Mouse (Mus musculus) forebrain, embryonic 14.5 days (tissue): Measurements from ENCODE around the gene Gm10354. TPM values are rescaled to one million over a fixed set of nuclear protein-coding genes. Genes with fewer than 3 reads are reported as not detected.
"Not testable (repeated sequence)": the region's sequence is repeated elsewhere in the genome, so short reads cannot be mapped to it uniquely, and the experiment has no call there.

Source experiments
- ATAC-seq: fragments of 200-750 bp; cut with Nextera tagmentation; 2 replicates; pipeline ENCODE4 v1.8.0; 2017; ENCODE audit warnings: mild to moderate bottlenecking, moderate library complexity
- DNase-seq: peaks from one replicate; pipeline ENCODE4 v3.0.0-alpha.2; 2015; ENCODE audit warnings: low spot score
- H3K27ac ChIP-seq: fragments of 300-500 bp; sonication (generic); 2 replicates; pipeline ENCODE4 v1.5.1; 2014; ENCODE audit warnings: low read depth, mild to moderate bottlenecking, control low read depth, low read length, moderate library complexity
- H3K27me3 ChIP-seq: fragments of 300-500 bp; sonication (generic); replicated peaks from 2 replicates; pipeline ENCODE4 v1.6.1; 2014; ENCODE audit warnings: low read length, control low read depth, mixed read lengths; ENCODE audit not compliant: control insufficient read depth, insufficient read depth
- H3K36me3 ChIP-seq: fragments of 300-500 bp; sonication (generic); 2 replicates; pipeline ENCODE4 v1.6.1; 2014; ENCODE audit warnings: low read length, control low read depth; ENCODE audit not compliant: control insufficient read depth, insufficient read depth
- H3K4me1 ChIP-seq: fragments of 300-500 bp; sonication (generic); 2 replicates; pipeline ENCODE4 v1.6.1; 2014; ENCODE audit warnings: antibody characterized with exemption, low read length, control low read depth; ENCODE audit not compliant: control insufficient read depth, insufficient read depth
- H3K4me2 ChIP-seq: fragments of 300-500 bp; sonication (generic); 2 replicates; pipeline ENCODE4 v1.6.1; 2014; ENCODE audit warnings: mild to moderate bottlenecking, control low read depth, low read length
- H3K4me3 ChIP-seq: fragments of 300-500 bp; sonication (generic); 2 replicates; pipeline ENCODE4 v1.5.1; 2014; ENCODE audit warnings: low read depth, low read length, control low read depth
- H3K9ac ChIP-seq: fragments of 300-500 bp; sonication (generic); 2 replicates; pipeline ENCODE4 v1.6.1; 2014; ENCODE audit warnings: mild to moderate bottlenecking, low read length, control low read depth, moderate library complexity
- H3K9me3 ChIP-seq: fragments of 300-500 bp; sonication (generic); replicated peaks from 2 replicates; pipeline ENCODE4 v1.6.1; 2016; ENCODE audit warnings: low read length, control low read depth, mixed read lengths; ENCODE audit not compliant: control insufficient read depth
- WGBS: fragments of 180-500 bp; shearing (Covaris S2); extraction: QIAGEN DNeasy Blood & Tissue Kit; methylation state at CpG from one replicate; pipeline ENCODE4 v1.1.7; 2014; 5-methylcytosine and 5-hydroxymethylcytosine counted together
- polyA plus RNA-seq: library from polyadenylated mRNA; unstranded; fragments of >200 nt; fragmentation: Nextera tagmentation; extraction: Ambion mirVana; gene quantifications from 2 replicates; pipeline ENCODE4 v1.2.1, GENCODE M21; 2014

The Gm10354 gene
- polyA plus RNA-seq, 1 experiment from 2014 or later, result not detected

- not testable (repeated sequence) for H3K4me2 ChIP-seq, H3K4me3 ChIP-seq, H3K4me1 ChIP-seq, DNase-seq, H3K9ac ChIP-seq, H3K27ac ChIP-seq, H3K27me3 ChIP-seq, H3K36me3 ChIP-seq, ATAC-seq
- WGBS, result 81% methylated on average over 13 of the region's 13 CpGs
- peaks cover 14% of the 10 kb centered on the region; the same call in 1 of the 2 replicates for H3K9me3 ChIP-seq
Measured at GRCm38 (mm10) chr5:14963821-14964220, 14.9 kb downstream of the Gm10354 start.

GRCm38 (mm10) chr5:14961502-14961901 is 17.2 kb downstream of the Gm10354 start:
- not testable (repeated sequence) for H3K9ac ChIP-seq, H3K4me2 ChIP-seq, H3K36me3 ChIP-seq, H3K27me3 ChIP-seq, DNase-seq, H3K4me1 ChIP-seq, ATAC-seq, H3K27ac ChIP-seq, H3K4me3 ChIP-seq
- H3K9me3 ChIP-seq, result peaks cover 17% of the 10 kb centered on the region
- WGBS, result 80% methylated on average over 4 of the region's 4 CpGs

GRCm38 (mm10) chr5:14955928-14956706 is 22.6 kb downstream of the Gm10354 start:
- WGBS, result 88% methylated on average over 1 of the region's 1 CpGs
- H3K4me2 ChIP-seq, H3K4me1 ChIP-seq, H3K9ac ChIP-seq, H3K27me3 ChIP-seq, H3K27ac ChIP-seq, H3K4me3 ChIP-seq, H3K36me3 ChIP-seq, DNase-seq, ATAC-seq: not testable (repeated sequence)
- peaks cover 21% of the 10 kb centered on the region for H3K9me3 ChIP-seq

GRCm38 (mm10) chr5:14953587-14953986 is 25.1 kb downstream of the Gm10354 start:
- not testable (repeated sequence) for H3K4me2 ChIP-seq, H3K4me1 ChIP-seq, H3K4me3 ChIP-seq, DNase-seq, H3K9ac ChIP-seq, H3K27ac ChIP-seq, H3K36me3 ChIP-seq, ATAC-seq, H3K27me3 ChIP-seq
- H3K9me3 ChIP-seq, result peaks cover 19% of the 10 kb centered on the region

GRCm38 (mm10) chr5:14952749-14953148 is 26.0 kb downstream of the Gm10354 start:
- not testable (repeated sequence) for H3K9ac ChIP-seq, H3K4me2 ChIP-seq, H3K36me3 ChIP-seq, DNase-seq, H3K4me1 ChIP-seq, ATAC-seq, H3K27ac ChIP-seq, H3K4me3 ChIP-seq, H3K27me3 ChIP-seq
- peaks cover 19% of the 10 kb centered on the region for H3K9me3 ChIP-seq
- 66% methylated on average over 3 of the region's 3 CpGs for WGBS

- ATAC-seq, H3K27ac ChIP-seq: not testable (repeated sequence)
Measured at GRCm38 (mm10) chr5:14951822-14952221, 26.9 kb downstream of the Gm10354 start.

GRCm38 (mm10) chr5:14947482-14948198 is 31.1 kb downstream of the Gm10354 start:
- H3K4me2 ChIP-seq, H3K27ac ChIP-seq: not testable (repeated sequence)

More at GRCm38 (mm10) chr5:14951822-14952221, 26.9 kb downstream of the Gm10354 start:
- H3K27me3 ChIP-seq, H3K4me1 ChIP-seq, H3K4me3 ChIP-seq, H3K36me3 ChIP-seq, H3K9ac ChIP-seq, H3K4me2 ChIP-seq, DNase-seq: not testable (repeated sequence)
- WGBS, result 69% methylated on average over 7 of the region's 7 CpGs
- peaks cover 18% of the 10 kb centered on the region for H3K9me3 ChIP-seq

GRCm38 (mm10) chr5:14945524-14945923 is 33.2 kb downstream of the Gm10354 start:
- not testable (repeated sequence) for H3K27me3 ChIP-seq, ATAC-seq, H3K4me3 ChIP-seq, H3K4me1 ChIP-seq, H3K36me3 ChIP-seq, H3K9ac ChIP-seq, H3K4me2 ChIP-seq, H3K9me3 ChIP-seq, H3K27ac ChIP-seq, DNase-seq
- 66% methylated on average over 4 of the region's 4 CpGs for WGBS

More at GRCm38 (mm10) chr5:14947482-14948198, 31.1 kb downstream of the Gm10354 start:
- WGBS, result 70% methylated on average over 4 of the region's 4 CpGs
- not testable (repeated sequence) for DNase-seq, H3K9ac ChIP-seq, H3K36me3 ChIP-seq, ATAC-seq, H3K4me3 ChIP-seq, H3K4me1 ChIP-seq, H3K27me3 ChIP-seq, H3K9me3 ChIP-seq

GRCm38 (mm10) chr5:14941043-14941442 is 37.7 kb downstream of the Gm10354 start:
- not testable (repeated sequence) for DNase-seq, H3K27me3 ChIP-seq, H3K9me3 ChIP-seq, H3K4me3 ChIP-seq, H3K9ac ChIP-seq, H3K36me3 ChIP-seq, H3K27ac ChIP-seq, H3K4me2 ChIP-seq, ATAC-seq, H3K4me1 ChIP-seq
- WGBS, result 86% methylated on average over 1 of the region's 1 CpGs
